Mouse (Mus musculus) CH12.LX (cell line): ENCODE data around the gene Trib3. TPM values are rescaled to one million over a fixed set of nuclear protein-coding genes. Genes with fewer than 3 reads are reported as not detected.

Experiments used
- DNase-seq: peaks from one replicate; pipeline ENCODE4 v3.0.0-alpha.2; 2013; ENCODE audit errors: extremely low read depth
- H3K27ac ChIP-seq: 2 replicates; pipeline ENCODE4 v1.5.1; 2012; ENCODE audit warnings: low read depth, mild to moderate bottlenecking, control low read depth, moderate library complexity; ENCODE audit not compliant: insufficient read depth
- H3K27me3 ChIP-seq: replicated peaks from 2 replicates; pipeline ENCODE3; 2012; ENCODE audit warnings: inconsistent platforms
- H3K36me3 ChIP-seq, 2 experiments: replicated peaks in 1 of 2; 2 replicates each; pipeline versions ENCODE3 to v1.6.1; 2012; ENCODE audit warnings: inconsistent platforms in 1 of 2, low read length in 1 of 2, mild to moderate bottlenecking in 1 of 2, mixed read lengths in 1 of 2, moderate library complexity in 1 of 2; ENCODE audit not compliant: control insufficient read depth in 1 of 2, insufficient read depth in 1 of 2
- H3K4me1 ChIP-seq, 2 experiments: 2 replicates each; pipeline ENCODE4 v1.6.1; 2012; ENCODE audit warnings: inconsistent platforms in 1 of 2, moderate library complexity in 1 of 2; ENCODE audit not compliant: insufficient read depth in 2 of 2, control insufficient read depth in 1 of 2
- H3K4me2 ChIP-seq: 2 replicates; pipeline ENCODE4 v1.6.1; 2012; ENCODE audit warnings: low read depth, mild to moderate bottlenecking, control low read depth; ENCODE audit not compliant: poor library complexity, insufficient read depth, severe bottlenecking
- H3K4me3 ChIP-seq, 3 experiments: fragments of 150-350 bp in 1 of 3; sonication (generic) in 1 of 3; replicated peaks in 1 of 3; 2 replicates each; pipeline versions ENCODE3 to v1.5.1; 2011 to 2012; ENCODE audit warnings: low read depth in 2 of 3, low read length in 2 of 3, mild to moderate bottlenecking in 2 of 3, moderate library complexity in 2 of 3, control low read depth in 1 of 3, improper control_type of control experiment in 1 of 3, inconsistent platforms in 1 of 3, mixed read lengths in 1 of 3; ENCODE audit not compliant: poor library complexity in 1 of 3
- H3K79me2 ChIP-seq: replicated peaks from 2 replicates; pipeline ENCODE4 v1.6.1; 2012; ENCODE audit warnings: mild to moderate bottlenecking, moderate library complexity; ENCODE audit not compliant: control insufficient read depth, poor library complexity, insufficient read depth, severe bottlenecking; ENCODE audit errors: extremely low read depth
- H3K9ac ChIP-seq: 2 replicates; pipeline ENCODE4 v1.6.1; 2012; ENCODE audit warnings: low read depth, mild to moderate bottlenecking, control low read depth, moderate library complexity; ENCODE audit not compliant: insufficient read depth
- H3K9me3 ChIP-seq: replicated peaks from 2 replicates; pipeline ENCODE3; 2012; ENCODE audit warnings: low read length, inconsistent platforms, mixed read lengths
- BHLHE40 ChIP-seq: IDR thresholded peaks from 2 replicates; pipeline ENCODE4 v1.6.1; 2011; ENCODE audit warnings: mild to moderate bottlenecking, low read depth, low read length, improper control_type of control experiment
- CHD1 ChIP-seq: IDR thresholded peaks from 2 replicates; pipeline ENCODE4 v1.6.1; 2012; ENCODE audit warnings: low read depth, low read length, improper control_type of control experiment, inconsistent platforms
- CHD2 ChIP-seq: IDR thresholded peaks from 2 replicates; pipeline ENCODE4 v1.6.1; 2011; ENCODE audit warnings: low read length, improper control_type of control experiment
- CTCF ChIP-seq, 2 experiments: IDR thresholded peaks in 1 of 2; conservative IDR thresholded peaks in 1 of 2; 2 replicates each; pipeline ENCODE4 v1.5.1; 2011 to 2012; ENCODE audit warnings: low read depth in 2 of 2, low read length in 2 of 2, improper control_type of control experiment in 1 of 2, inconsistent platforms in 1 of 2, mild to moderate bottlenecking in 1 of 2, moderate library complexity in 1 of 2
- ETS1 ChIP-seq: conservative IDR thresholded peaks from 2 replicates; pipeline ENCODE4 v1.6.1; 2012; ENCODE audit warnings: low read depth, mild to moderate bottlenecking, inconsistent platforms, low read length, improper control_type of control experiment, moderate library complexity
- GABPA ChIP-seq: IDR thresholded peaks from 2 replicates; pipeline ENCODE4 v1.6.1; 2012; ENCODE audit warnings: low read depth, low read length, improper control_type of control experiment, inconsistent platforms; ENCODE audit not compliant: insufficient replicate concordance
- JUND ChIP-seq: conservative IDR thresholded peaks from 2 replicates; pipeline ENCODE4 v1.6.1; 2011; ENCODE audit warnings: low read depth, low read length, improper control_type of control experiment
- MAX ChIP-seq: IDR thresholded peaks from 2 replicates; pipeline ENCODE4 v1.6.1; 2011; ENCODE audit warnings: low read length, improper control_type of control experiment
- MAZ ChIP-seq: IDR thresholded peaks from 2 replicates; pipeline ENCODE4 v1.6.1; 2012; ENCODE audit warnings: low read depth, mild to moderate bottlenecking, inconsistent platforms, low read length, improper control_type of control experiment, moderate library complexity
- PAX5 ChIP-seq: IDR thresholded peaks from 2 replicates; pipeline ENCODE4 v1.6.1; 2012; ENCODE audit warnings: low read length, inconsistent platforms, mixed read lengths
- SMC3 ChIP-seq: IDR thresholded peaks from 2 replicates; pipeline ENCODE4 v1.6.1; 2011; ENCODE audit warnings: low read depth, low read length, improper control_type of control experiment
- TBP ChIP-seq: conservative IDR thresholded peaks from 2 replicates; pipeline ENCODE4 v1.6.1; 2011; ENCODE audit warnings: low read depth, low read length, improper control_type of control experiment
- ZKSCAN1 ChIP-seq: IDR thresholded peaks from 2 replicates; pipeline ENCODE4 v1.6.1; 2012; ENCODE audit warnings: low read depth, inconsistent platforms, low read length, improper control_type of control experiment, borderline replicate concordance
- ZNF384 ChIP-seq: IDR thresholded peaks from 2 replicates; pipeline ENCODE4 v1.6.1; 2012; ENCODE audit warnings: low read depth, low read length, improper control_type of control experiment, inconsistent platforms
- dilution Hi-C: fragments of 300-500 bp; cut with MboI; formaldehyde crosslinking; loops from 2 replicates; pipeline ENCODE4 v1.14.3; 2020; ENCODE audit warnings: low sequenced_read_pairs; ENCODE audit not compliant: extremely low pct_unique_long_range_greater_than_20kb, extremely low pct_ligation_motif_present
- in situ Hi-C: fragments of 300-500 bp; cut with MboI; formaldehyde crosslinking; loops from 3 replicates; pipeline ENCODE4 v1.14.3; 2019; ENCODE audit warnings: low sequenced_read_pairs, low pct_ligation_motif_present, low pct_unique_long_range_greater_than_20kb, mixed read lengths
- polyA plus RNA-seq: library from polyadenylated mRNA; unstranded; fragments of >175 nt; gene quantifications from 2 replicates; pipeline ENCODE4 v1.2.1, GENCODE M21; 2012; ENCODE audit warnings: low read depth; ENCODE audit not compliant: insufficient read length
- total RNA-seq, 2 experiments: library from RNA; depleted of rRNA; stranded (reverse); fragments of 300-350 nt in 1 of 2; fragments of >200 nt in 1 of 2; gene quantifications; 2 replicates each; pipeline ENCODE4 v1.2.3; 2012 to 2014

Gene Trib3
- total and polyA plus RNA-seq, 3 experiments, result 25.1 to 56.9 (median 30.0) TPM

- peaks cover 10% of the 10 kb centered on the region for H3K79me2 ChIP-seq
- peaks cover 43 to 53% of the 10 kb centered on the region in 2 experiments for H3K36me3 ChIP-seq
- TF ChIP-seq CTCF (conservative IDR thresholded peaks at IDR 0.05 in 1 of 2, IDR thresholded peaks at IDR 0.05 in 1 of 2; ENCODE audit: low read depth in 2 of 2, low read length in 2 of 2) (no peak), GABPA (no peak), PAX5 (no peak), ZKSCAN1 (no peak), MAZ (no peak), TBP (no peak), ETS1 (no peak), JUND (no peak), CHD1 (no peak)
- DNase-seq, result no peak
- no peaks in the 10 kb centered on the region for H3K27me3 ChIP-seq
- no peak overlapping the region for H3K4me2 ChIP-seq
- dilution Hi-C loops (no loop called here), in situ Hi-C loops (no loop called here)
- no peak overlapping the region for H3K9ac ChIP-seq
- no peak overlapping the region for H3K4me3 ChIP-seq
- no peak overlapping the region for H3K27ac ChIP-seq
- no peaks in the 10 kb centered on the region for H3K9me3 ChIP-seq
- peaks cover 24 to 51% of the 10 kb centered on the region in 2 experiments for H3K4me1 ChIP-seq
Observed at GRCm38 (mm10) chr2:152336856-152337255, 7.0 kb downstream of the Trib3 start.

- Histone ChIP-seq H3K4me3 (no peak overlapping the region), H3K9me3 (no peaks in the 10 kb centered on the region), H3K9ac (no peak overlapping the region), H3K4me2 (no peak overlapping the region), H3K27ac (no peak overlapping the region)
- dilution Hi-C loops, result no loop called here
- DNase-seq, result no peak
- TF ChIP-seq BHLHE40 (no peak), ETS1 (no peak), SMC3 (no peak)
- TF ChIP-seq, all 38 proteins: peak for 0
- H3K4me1 ChIP-seq, result peaks cover 25 to 50% of the 10 kb centered on the region in 2 experiments
- H3K27me3 ChIP-seq, result no peaks in the 10 kb centered on the region
- peaks cover 36 to 48% of the 10 kb centered on the region in 2 experiments for H3K36me3 ChIP-seq
- in situ Hi-C loops, result no loop called here
- peaks cover 25% of the 10 kb centered on the region for H3K79me2 ChIP-seq
Observed at GRCm38 (mm10) chr2:152335289-152335820, 8.5 kb downstream of the Trib3 start.

- no peak for DNase-seq
- Histone ChIP-seq H3K36me3 (peaks cover 30 to 48% of the 10 kb centered on the region in 2 experiments), H3K27ac (no peak overlapping the region), H3K4me1 (peaks cover 16 to 51% of the 10 kb centered on the region in 2 experiments), H3K9me3 (no peaks in the 10 kb centered on the region), H3K27me3 (no peaks in the 10 kb centered on the region), H3K4me3 (no peak overlapping the region), H3K9ac (no peak overlapping the region), H3K79me2 (peaks cover 32% of the 10 kb centered on the region), H3K4me2 (no peak overlapping the region; the same call in 1 of the 2 replicates)
- in situ Hi-C loops, result no loop called here
- peak; percentile 96 for TF ChIP-seq ZNF384
- peak; percentile 44; the same call in 1 of the 2 replicates for TF ChIP-seq CHD2
- TF ChIP-seq MAX, result no peak
- dilution Hi-C loops, result no loop called here
Observed at GRCm38 (mm10) chr2:152333345-152334006, 10.4 kb downstream of the Trib3 start.
